Mouse (Mus musculus) heart, postnatal 10 days (tissue): Measurements from ENCODE around the gene Ckap5. TPM values are rescaled to one million over a fixed set of nuclear protein-coding genes. Genes with fewer than 3 reads are reported as not detected.
"Not testable (repeated sequence)": the region's sequence is repeated elsewhere in the genome, so short reads cannot be mapped to it uniquely, and the experiment has no call there.

Experiments
- DNase-seq, 2 experiments: peaks; one replicate each; pipeline ENCODE4 v3.0.0; 2021
- intact Hi-C: fragments of 180-260 bp; cut with DNase I; formaldehyde crosslinking; loops from one replicate; pipeline ENCODE4 v1.15.1; 2025
- total RNA-seq, 2 experiments: library from RNA; stranded (reverse); gene quantifications; 2 replicates each; pipeline ENCODE4 v1.2.3; 2021

Gene Ckap5
- total RNA-seq, 2 experiments from 2014 or later: 56.7 to 69.6 TPM

- intact Hi-C loops: no loop called here
- DNase-seq: no peak
These were observed 95.8 kb downstream of the Ckap5 start for GRCm38 (mm10) chr2:91622356-91622755.

GRCm38 (mm10) chr2:91623366-91623765, 96.8 kb downstream of the Ckap5 start:
- intact Hi-C loops, DNase-seq: not testable (repeated sequence)

GRCm38 (mm10) chr2:91627486-91627885, 100.9 kb downstream of the Ckap5 start:
- DNase-seq: no peak
- intact Hi-C loops: no loop called here

- intact Hi-C loops: no loop called here
- DNase-seq: no peak
These were observed 101.6 kb downstream of the Ckap5 start for GRCm38 (mm10) chr2:91628171-91628570.

- intact Hi-C loops: no loop called here
- DNase-seq: no peak
These were observed 103.1 kb downstream of the Ckap5 start for GRCm38 (mm10) chr2:91629682-91630081.

GRCm38 (mm10) chr2:91630384-91630783, 103.8 kb downstream of the Ckap5 start:
- no peak for DNase-seq
- intact Hi-C loops: no loop called here

- intact Hi-C loops: no loop called here
- DNase-seq: no peak
These were observed 105.3 kb downstream of the Ckap5 start for GRCm38 (mm10) chr2:91631826-91632225.

- intact Hi-C loops: no loop called here
- DNase-seq: no peak
These were observed 105.8 kb downstream of the Ckap5 start for GRCm38 (mm10) chr2:91632316-91632715.

- DNase-seq: no peak
- intact Hi-C loops: no loop called here
These were observed 106.9 kb downstream of the Ckap5 start for GRCm38 (mm10) chr2:91633334-91633977.

GRCm38 (mm10) chr2:91634841-91635240, 108.3 kb downstream of the Ckap5 start:
- intact Hi-C loops: no loop called here
- no peak for DNase-seq

- no peak for DNase-seq
- intact Hi-C loops: no loop called here
These were observed 108.9 kb downstream of the Ckap5 start for GRCm38 (mm10) chr2:91635486-91635885.

GRCm38 (mm10) chr2:91636229-91636628, 109.7 kb downstream of the Ckap5 start, which contains the start of gene F2:
TSS of gene F2 (minus strand) at chr2:91636414.
- intact Hi-C loops: no loop called here
- no peak for DNase-seq

GRCm38 (mm10) chr2:91636727-91637338, 110.3 kb downstream of the Ckap5 start:
- intact Hi-C loops: no loop called here
- no peak for DNase-seq

GRCm38 (mm10) chr2:91638931-91639330, 112.4 kb downstream of the Ckap5 start:
- intact Hi-C loops: no loop called here
- DNase-seq: no peak

GRCm38 (mm10) chr2:91642825-91643415, 116.4 kb downstream of the Ckap5 start:
- DNase-seq: no peak
- intact Hi-C loops: no loop called here

- no peak for DNase-seq
- intact Hi-C loops: no loop called here
These were observed 117.5 kb downstream of the Ckap5 start for GRCm38 (mm10) chr2:91644021-91644420.

- intact Hi-C loops: no loop called here
These were observed 118.8 kb downstream of the Ckap5 start for GRCm38 (mm10) chr2:91645354-91645753.

GRCm38 (mm10) chr2:91645811-91646210, 119.2 kb downstream of the Ckap5 start:
- DNase-seq: no peak
- intact Hi-C loops: no loop called here

More at GRCm38 (mm10) chr2:91645354-91645753, 118.8 kb downstream of the Ckap5 start:
- no peak for DNase-seq

GRCm38 (mm10) chr2:91646733-91647132, 120.2 kb downstream of the Ckap5 start:
- intact Hi-C loops: no loop called here
- DNase-seq: peak; percentile 37 to 62

- peak in 1 of 2 experiments; percentile 21 for DNase-seq
- intact Hi-C loops: no loop called here
These were observed 122.6 kb downstream of the Ckap5 start for GRCm38 (mm10) chr2:91649152-91649551.

GRCm38 (mm10) chr2:91649553-91650359, 123.2 kb downstream of the Ckap5 start, which contains the start of the genes Zfp408 and Arhgap1:
TSS of gene Zfp408 (minus strand) at chr2:91649791.
TSS of gene Arhgap1 (plus strand) at chr2:91649860.
- intact Hi-C loops: no loop called here
- DNase-seq: peak; percentile 98 to 99
